Mouse (Mus musculus): Measurements from ENCODE around the gene Gm10118.

DNA sequence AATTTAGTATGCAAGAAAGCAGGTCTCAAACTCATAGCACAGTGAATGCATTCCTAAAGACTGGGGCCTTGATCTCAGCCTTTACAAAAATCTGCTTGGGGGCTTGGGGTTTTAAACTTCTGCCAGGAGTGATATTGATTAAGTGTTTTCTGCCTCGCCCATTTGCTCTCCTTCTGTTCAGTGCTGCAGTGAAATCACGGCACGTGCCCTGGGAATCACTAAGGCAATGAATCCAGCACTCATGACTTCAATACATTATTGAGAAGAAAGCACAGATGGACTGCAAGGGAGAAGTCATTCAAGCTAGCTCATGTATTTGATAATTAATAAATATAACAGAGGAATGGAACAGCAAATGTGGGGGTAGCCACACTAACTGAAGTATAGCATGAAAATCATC is 18.3 kb upstream of the Gm10118 start:
- no peak for TF ChIP-seq CTCF (IDR thresholded peaks at IDR 0.05; ENCODE audit: extremely low read depth, insufficient read depth, insufficient read length, insufficient replicate concordance)
- no peak for TF ChIP-seq POLR2A (IDR thresholded peaks at IDR 0.05; ENCODE audit: low read depth, low read length)

Data from spleen, adult 2 months (tissue).